Mouse (Mus musculus) spleen, adult 18-20 months (tissue): Measurements from ENCODE around the gene Samt2.
"Not testable (repeated sequence)": the region's sequence is repeated elsewhere in the genome, so short reads cannot be mapped to it uniquely, and the experiment has no call there.

Source experiments
- DNase-seq, 2 experiments: peaks; one replicate each; pipeline ENCODE4 v3.0.0; 2022; ENCODE audit warnings: mixed read lengths in 2 of 2

The Samt2 gene

GRCm38 (mm10) chrX:154579260-154579659 lies at the start of gene Samt2:
Samt2 (minus strand) TSS chrX:154579360.
- DNase-seq: not testable (repeated sequence)
